Mouse (Mus musculus) kidney, embryonic 14.5 days (tissue): Measurements from ENCODE around the gene Mertk. TPM values are rescaled to one million over a fixed set of nuclear protein-coding genes. Genes with fewer than 3 reads are reported as not detected.

ENCODE experiments used
- ATAC-seq: fragments of 200-750 bp; cut with Nextera tagmentation; 2 replicates; pipeline ENCODE4 v1.8.0; 2017; ENCODE audit warnings: moderate number of reproducible peaks, mild to moderate bottlenecking, moderate TSS enrichment, moderate library complexity; ENCODE audit not compliant: low FRiP score, low TSS enrichment
- H3K27ac ChIP-seq: fragments of 300-500 bp; sonication (generic); 2 replicates; pipeline ENCODE4 v1.5.1; 2014; ENCODE audit warnings: low read depth, mild to moderate bottlenecking, low read length, moderate library complexity, mixed read lengths
- H3K27me3 ChIP-seq: fragments of 300-500 bp; sonication (generic); 2 replicates; pipeline ENCODE4 v1.6.1; 2014; ENCODE audit warnings: mild to moderate bottlenecking, low read length; ENCODE audit not compliant: control insufficient read depth, insufficient read depth
- H3K36me3 ChIP-seq: fragments of 300-500 bp; sonication (generic); 2 replicates; pipeline ENCODE4 v1.6.1; 2014; ENCODE audit warnings: low read length, mixed read lengths; ENCODE audit not compliant: control insufficient read depth, insufficient read depth
- H3K4me1 ChIP-seq: fragments of 300-500 bp; sonication (generic); 2 replicates; pipeline ENCODE4 v1.6.1; 2014; ENCODE audit warnings: low read length, mixed read lengths; ENCODE audit not compliant: control insufficient read depth, insufficient read depth
- H3K4me2 ChIP-seq: fragments of 300-500 bp; sonication (generic); replicated peaks from 2 replicates; pipeline ENCODE4 v1.6.1; 2014; ENCODE audit warnings: low read depth, mild to moderate bottlenecking, low read length
- H3K4me3 ChIP-seq: fragments of 300-500 bp; sonication (generic); 2 replicates; pipeline ENCODE4 v1.5.1; 2014; ENCODE audit warnings: mild to moderate bottlenecking, low read length
- H3K9ac ChIP-seq: fragments of 300-500 bp; sonication (generic); 2 replicates; pipeline ENCODE4 v1.6.1; 2014; ENCODE audit warnings: low read depth, mild to moderate bottlenecking, low read length, moderate library complexity
- H3K9me3 ChIP-seq: fragments of 300-500 bp; sonication (generic); 2 replicates; pipeline ENCODE4 v1.6.1; 2016; ENCODE audit warnings: low read length; ENCODE audit not compliant: control insufficient read depth
- WGBS: fragments of 180-500 bp; shearing (Covaris S2); extraction: QIAGEN DNeasy Blood & Tissue Kit; methylation state at CpG from one replicate; pipeline ENCODE4 v1.1.7; 2014; 5-methylcytosine and 5-hydroxymethylcytosine counted together
- polyA plus RNA-seq: library from polyadenylated mRNA; unstranded; fragments of >200 nt; fragmentation: Nextera tagmentation; extraction: Ambion mirVana; gene quantifications from 2 replicates; pipeline ENCODE4 v1.2.1, GENCODE M21; 2014

Gene Mertk
- polyA plus RNA-seq, 1 experiment from 2014 or later = 10.3 TPM

DNA sequence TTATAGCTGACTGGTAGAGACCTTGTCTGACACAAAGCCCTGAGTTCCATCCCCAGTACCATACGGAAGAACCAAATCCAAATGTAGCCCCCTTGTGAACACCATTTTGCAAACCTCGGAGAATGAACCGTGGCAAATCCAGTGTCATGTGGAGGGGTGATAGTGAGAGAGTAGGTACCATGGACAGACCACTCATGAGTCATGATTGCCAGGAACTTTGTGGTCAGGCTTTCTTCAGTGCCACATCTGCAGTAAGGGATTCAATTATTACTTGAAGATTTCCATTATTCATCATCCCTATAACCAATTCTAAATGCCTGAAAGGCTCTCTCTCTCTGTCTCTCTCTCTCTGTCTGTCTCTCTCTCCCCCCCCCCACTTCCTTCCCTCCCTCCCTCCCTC lies 89.0 kb downstream of the Mertk start:
- Histone ChIP-seq H3K27ac (no peak overlapping the region), H3K9ac (no peak overlapping the region), H3K4me1 (no peaks in the 10 kb centered on the region), H3K9me3 (no peaks in the 10 kb centered on the region), H3K4me2 (no peak overlapping the region), H3K27me3 (no peaks in the 10 kb centered on the region), H3K36me3 (peaks cover 16% of the 10 kb centered on the region; the same call in 1 of the 2 replicates), H3K4me3 (no peak overlapping the region)
- no peak for ATAC-seq
- 92% methylated on average over 3 of the region's 3 CpGs for WGBS

DNA sequence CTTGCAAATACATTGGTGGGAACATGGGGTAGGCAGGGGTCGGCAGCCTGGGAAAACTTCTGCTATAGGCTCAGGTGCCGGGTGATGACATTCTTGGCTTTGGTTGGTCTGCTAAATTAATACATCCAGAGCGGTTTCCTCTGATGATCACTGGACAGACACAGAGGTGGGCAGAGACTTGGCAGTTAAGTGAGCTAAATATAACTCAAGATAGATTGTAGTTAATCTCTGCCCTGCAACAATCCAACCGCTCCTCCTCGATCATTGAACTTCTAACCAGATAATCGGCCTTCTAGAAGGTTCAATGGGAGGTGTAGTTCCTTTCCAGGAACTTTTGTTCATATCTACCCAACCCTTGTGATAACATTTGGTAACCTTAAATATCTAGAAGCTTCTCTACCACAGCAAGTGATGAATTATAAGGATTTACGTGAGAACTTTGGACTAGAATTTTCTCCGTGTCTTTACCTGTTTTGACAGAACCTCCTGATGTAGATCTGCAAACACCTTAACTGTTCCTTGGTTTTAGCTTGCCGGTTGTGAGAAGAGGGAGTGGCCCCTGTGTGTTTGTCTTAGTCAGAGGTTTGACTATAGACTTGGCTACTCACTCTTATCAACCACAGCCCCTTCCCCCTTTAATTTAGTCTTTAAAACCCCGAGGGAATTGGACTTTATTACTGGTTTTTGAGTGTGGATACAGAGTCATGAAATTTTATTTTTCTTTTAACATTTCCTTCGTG lies 92.3 kb downstream of the Mertk start:
- H3K27ac ChIP-seq = no peak overlapping the region
- H3K36me3 ChIP-seq = peaks cover 22% of the 10 kb centered on the region; the same call in 1 of the 2 replicates

DNA sequence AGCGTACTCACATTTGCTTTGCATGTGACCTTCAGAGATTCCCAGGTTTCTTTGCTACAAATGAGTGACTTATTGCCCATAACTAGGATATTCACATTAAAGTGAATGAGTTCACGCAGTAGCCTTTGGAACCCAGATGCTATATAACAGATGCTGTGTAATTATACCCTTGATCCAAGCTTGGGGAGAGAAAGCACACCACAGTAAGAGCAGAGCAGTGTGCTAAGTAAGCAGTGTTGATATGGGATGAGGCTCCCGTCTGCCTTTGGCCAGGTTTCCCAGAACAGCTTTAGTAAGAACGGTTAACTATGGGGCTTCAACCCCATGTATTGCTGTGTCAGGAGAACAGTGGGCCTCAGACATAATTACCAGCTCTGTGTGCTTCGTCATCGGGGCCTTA lies 95.2 kb downstream of the Mertk start:
- ATAC-seq = no peak
- no peak overlapping the region for H3K4me3 ChIP-seq
- H3K27me3 ChIP-seq = no peaks in the 10 kb centered on the region
- WGBS = 85% methylated on average over 6 of the region's 6 CpGs
- no peaks in the 10 kb centered on the region for H3K9me3 ChIP-seq
- no peak overlapping the region for H3K9ac ChIP-seq
- H3K36me3 ChIP-seq = peaks cover 26% of the 10 kb centered on the region; the same call in 1 of the 2 replicates
- no peak overlapping the region for H3K4me2 ChIP-seq
- H3K27ac ChIP-seq = no peak overlapping the region
- no peaks in the 10 kb centered on the region for H3K4me1 ChIP-seq

More for the DNA sequence above, 92.3 kb downstream of the Mertk start:
- no peak for ATAC-seq
- no peak overlapping the region for H3K9ac ChIP-seq
- no peaks in the 10 kb centered on the region for H3K4me1 ChIP-seq
- no peak overlapping the region for H3K4me3 ChIP-seq
- no peaks in the 10 kb centered on the region for H3K27me3 ChIP-seq
- no peaks in the 10 kb centered on the region for H3K9me3 ChIP-seq
- no peak overlapping the region for H3K4me2 ChIP-seq
- WGBS = 90% methylated on average over 11 of the region's 11 CpGs

DNA sequence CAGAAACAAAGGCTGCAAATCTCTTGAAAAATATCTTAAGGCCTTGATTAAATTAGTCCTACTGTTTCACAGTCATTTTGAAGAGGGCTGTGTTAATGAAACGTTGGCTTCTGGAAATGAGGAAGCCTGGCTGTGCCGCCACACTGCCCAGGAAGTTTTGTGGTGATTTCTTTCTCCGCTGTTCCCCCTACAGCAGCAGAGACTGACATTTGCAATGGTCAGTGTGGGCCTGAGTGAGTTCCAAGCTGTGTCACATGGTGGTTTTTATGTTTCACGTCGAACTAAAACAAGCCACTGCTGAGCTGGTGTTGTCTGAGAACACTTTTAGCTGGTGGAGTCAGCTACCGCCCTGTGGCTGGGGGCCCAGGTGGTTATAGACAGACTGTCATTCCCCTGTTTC lies 97.7 kb downstream of the Mertk start:
- H3K4me3 ChIP-seq = no peak overlapping the region
- no peaks in the 10 kb centered on the region for H3K9me3 ChIP-seq
- no peak overlapping the region for H3K4me2 ChIP-seq
- no peak overlapping the region for H3K9ac ChIP-seq
- no peak overlapping the region for H3K27ac ChIP-seq
- no peaks in the 10 kb centered on the region for H3K27me3 ChIP-seq
- H3K36me3 ChIP-seq = peaks cover 36% of the 10 kb centered on the region
- WGBS = 74% methylated on average over 6 of the region's 6 CpGs
- H3K4me1 ChIP-seq = no peaks in the 10 kb centered on the region
- ATAC-seq = no peak

DNA sequence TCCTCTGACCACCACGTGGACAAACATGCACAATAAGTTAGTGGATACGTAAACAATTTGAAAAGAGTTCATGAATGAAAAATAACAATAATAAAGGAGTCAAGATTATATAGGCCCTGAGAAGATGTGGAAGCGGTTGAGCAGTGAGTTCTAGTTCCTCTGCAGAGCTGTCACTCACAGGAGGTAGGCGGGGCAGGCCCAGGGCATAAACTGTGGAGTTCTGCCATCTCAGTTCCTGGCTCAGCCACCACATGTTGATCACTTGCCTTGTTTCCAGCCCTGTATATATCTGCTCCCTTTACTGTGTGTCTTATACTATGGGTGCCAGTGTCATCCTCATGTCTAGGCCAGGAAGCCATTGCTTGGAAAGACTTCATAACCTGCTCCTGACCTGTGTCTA lies 104.7 kb downstream of the Mertk start:
- Histone ChIP-seq H3K27ac (no peak overlapping the region), H3K4me2 (no peak overlapping the region), H3K27me3 (no peaks in the 10 kb centered on the region), H3K9ac (no peak overlapping the region), H3K4me3 (no peak overlapping the region), H3K4me1 (no peaks in the 10 kb centered on the region), H3K36me3 (peaks cover 36% of the 10 kb centered on the region), H3K9me3 (no peaks in the 10 kb centered on the region)
- ATAC-seq = no peak
- 95% methylated on average over 4 of the region's 4 CpGs for WGBS

DNA sequence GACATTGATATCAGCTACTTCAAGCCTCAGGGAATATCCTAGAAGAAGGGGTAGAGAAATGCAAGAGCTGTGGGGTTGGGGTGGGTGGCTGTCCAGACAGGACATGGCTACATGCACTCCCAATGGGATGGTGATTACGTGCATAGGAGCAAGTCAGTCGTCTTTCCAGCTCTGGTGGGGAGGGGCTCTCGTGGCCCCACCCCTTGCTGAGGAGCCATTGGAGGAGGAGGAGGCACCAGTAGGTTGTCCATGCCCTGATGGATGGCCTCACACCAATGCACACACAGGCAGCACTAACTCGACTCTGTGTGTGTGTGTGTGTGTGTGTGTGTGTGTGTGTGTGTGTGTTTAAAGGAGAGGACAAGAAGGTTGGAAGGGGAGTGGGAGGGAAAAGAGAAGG lies 106.6 kb downstream of the Mertk start:
- H3K9me3 ChIP-seq = no peaks in the 10 kb centered on the region
- no peak overlapping the region for H3K9ac ChIP-seq
- no peak overlapping the region for H3K27ac ChIP-seq
- no peaks in the 10 kb centered on the region for H3K27me3 ChIP-seq
- WGBS = 60% methylated on average over 4 of the region's 4 CpGs
- H3K4me3 ChIP-seq = no peak overlapping the region
- no peak overlapping the region for H3K4me2 ChIP-seq
- no peak for ATAC-seq
- H3K36me3 ChIP-seq = peaks cover 28% of the 10 kb centered on the region
- H3K4me1 ChIP-seq = no peaks in the 10 kb centered on the region

DNA sequence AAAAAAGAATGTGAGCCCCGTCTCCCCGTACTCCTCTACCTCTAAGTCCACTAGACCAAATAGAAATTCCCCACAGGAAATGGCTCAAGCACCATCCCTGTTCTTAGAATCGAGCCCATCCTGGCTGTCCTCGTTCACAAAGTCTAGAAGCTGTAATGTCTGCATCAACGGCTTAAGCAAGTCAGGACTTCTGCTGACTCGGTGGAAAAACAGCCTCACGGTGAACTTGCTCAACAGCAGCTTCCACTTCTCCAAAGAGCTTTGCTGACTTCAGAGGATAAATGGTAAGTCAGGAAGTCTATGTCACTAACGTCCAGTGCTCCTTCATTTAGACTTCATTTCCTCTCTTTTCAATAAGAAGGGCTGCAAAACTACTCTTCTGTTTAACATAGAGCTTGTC lies 107.8 kb downstream of the Mertk start:
- no peaks in the 10 kb centered on the region for H3K27me3 ChIP-seq

DNA sequence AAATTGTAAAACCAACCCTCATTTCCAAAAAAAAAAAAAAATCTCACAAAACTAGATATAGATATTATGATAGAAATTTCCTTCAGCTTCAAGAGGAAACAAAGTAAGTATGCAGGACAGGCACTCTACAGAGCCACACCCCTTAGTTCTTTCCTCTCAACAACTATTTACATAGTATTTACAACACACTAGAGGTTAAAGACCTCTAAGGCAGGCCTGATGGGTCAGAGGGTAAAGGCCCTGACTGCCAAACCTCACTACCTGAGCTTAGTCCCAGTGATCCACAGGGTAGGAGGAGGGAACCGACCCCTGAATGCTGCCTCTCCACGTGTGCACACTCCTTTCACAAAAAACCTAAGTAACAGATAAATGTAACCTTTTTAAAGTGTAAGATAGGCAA lies 114.0 kb downstream of the Mertk start:
- ATAC-seq = no peak
- H3K9ac ChIP-seq = no peak overlapping the region
- no peaks in the 10 kb centered on the region for H3K4me1 ChIP-seq
- H3K27me3 ChIP-seq = no peaks in the 10 kb centered on the region
- H3K4me3 ChIP-seq = no peak overlapping the region
- H3K4me2 ChIP-seq = no peak overlapping the region
- H3K9me3 ChIP-seq = no peaks in the 10 kb centered on the region
- H3K27ac ChIP-seq = no peak overlapping the region
- no peaks in the 10 kb centered on the region for H3K36me3 ChIP-seq
- WGBS = 15% methylated on average over 2 of the region's 2 CpGs

More for the DNA sequence above, 107.8 kb downstream of the Mertk start:
- no peak overlapping the region for H3K4me3 ChIP-seq
- peaks cover 16% of the 10 kb centered on the region; the same call in 1 of the 2 replicates for H3K36me3 ChIP-seq
- H3K27ac ChIP-seq = no peak overlapping the region
- H3K4me2 ChIP-seq = no peak overlapping the region
- no peak overlapping the region for H3K9ac ChIP-seq
- 63% methylated on average over 8 of the region's 8 CpGs for WGBS
- no peaks in the 10 kb centered on the region for H3K4me1 ChIP-seq
- no peaks in the 10 kb centered on the region for H3K9me3 ChIP-seq
- no peak for ATAC-seq

DNA sequence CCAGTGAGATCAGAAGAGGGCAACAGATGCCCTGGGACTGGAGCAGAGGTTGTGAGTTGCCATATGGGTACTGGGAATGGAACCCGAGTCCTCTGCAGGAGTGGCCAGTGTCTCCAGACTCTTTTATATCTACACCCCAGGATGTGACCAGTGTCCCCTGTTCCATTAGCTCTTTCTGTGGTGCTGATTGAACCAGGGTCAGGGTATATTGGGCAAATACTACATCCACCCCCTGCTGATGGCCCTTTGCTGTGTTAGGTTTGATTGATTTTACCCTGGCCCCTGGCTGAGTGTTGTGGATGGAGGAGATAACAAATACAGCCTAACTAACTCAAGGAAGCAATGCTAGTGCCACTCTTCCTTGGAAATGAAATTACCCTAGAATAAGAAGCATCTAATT lies 117.6 kb downstream of the Mertk start:
- H3K27ac ChIP-seq = no peak overlapping the region
- H3K4me1 ChIP-seq = peaks cover 10% of the 10 kb centered on the region; the same call in 1 of the 2 replicates
- H3K4me3 ChIP-seq = no peak overlapping the region
- no peak overlapping the region for H3K9ac ChIP-seq
- H3K27me3 ChIP-seq = no peaks in the 10 kb centered on the region
- WGBS = 85% methylated on average over 1 of the region's 1 CpGs
- ATAC-seq = no peak
- H3K36me3 ChIP-seq = no peaks in the 10 kb centered on the region
- H3K9me3 ChIP-seq = no peaks in the 10 kb centered on the region
- no peak overlapping the region for H3K4me2 ChIP-seq
